Mouse (Mus musculus) intestine, embryonic 14.5 days (tissue): ENCODE measurements around the gene Creb3l4. TPM values are rescaled to one million over a fixed set of nuclear protein-coding genes. Genes with fewer than 3 reads are reported as not detected.
"Not testable (repeated sequence)": the region's sequence is repeated elsewhere in the genome, so short reads cannot be mapped to it uniquely, and the experiment has no call there.

Experiments
- ATAC-seq: fragments of 200-750 bp; cut with Nextera tagmentation; replicated peaks from 2 replicates; pipeline ENCODE4 v1.8.0; 2017; ENCODE audit warnings: low read depth, moderate number of reproducible peaks, moderate TSS enrichment, moderate library complexity; ENCODE audit not compliant: low FRiP score, low TSS enrichment
- DNase-seq: peaks from one replicate; pipeline ENCODE4 v3.0.0-alpha.2; 2018; ENCODE audit warnings: low spot score
- H3K27ac ChIP-seq: fragments of 300-500 bp; sonication (generic); 2 replicates; pipeline ENCODE4 v1.5.1; 2014; ENCODE audit warnings: low read depth, mild to moderate bottlenecking, control low read depth
- H3K27me3 ChIP-seq: fragments of 300-500 bp; sonication (generic); replicated peaks from 2 replicates; pipeline ENCODE4 v1.6.1; 2014; ENCODE audit warnings: low read length, control low read depth; ENCODE audit not compliant: control insufficient read depth, insufficient read depth
- H3K36me3 ChIP-seq: fragments of 300-500 bp; sonication (generic); 2 replicates; pipeline ENCODE4 v1.6.1; 2014; ENCODE audit warnings: low read length, control low read depth; ENCODE audit not compliant: control insufficient read depth, insufficient read depth
- H3K4me1 ChIP-seq: fragments of 300-500 bp; sonication (generic); replicated peaks from 2 replicates; pipeline ENCODE4 v1.6.1; 2014; ENCODE audit warnings: low read length, control low read depth, mixed read lengths; ENCODE audit not compliant: control insufficient read depth, insufficient read depth
- H3K4me2 ChIP-seq: fragments of 300-500 bp; sonication (generic); 2 replicates; pipeline ENCODE4 v1.6.1; 2014; ENCODE audit warnings: low read length
- H3K4me3 ChIP-seq: fragments of 300-500 bp; sonication (generic); 2 replicates; pipeline ENCODE4 v1.5.1; 2014; ENCODE audit warnings: low read depth, low read length, control low read depth, mixed read lengths
- H3K9ac ChIP-seq: fragments of 300-500 bp; sonication (generic); 2 replicates; pipeline ENCODE4 v1.6.1; 2014; ENCODE audit warnings: mild to moderate bottlenecking, low read length
- H3K9me3 ChIP-seq: fragments of 300-500 bp; sonication (generic); 2 replicates; pipeline ENCODE4 v1.6.1; 2016; ENCODE audit warnings: low read length, control low read depth; ENCODE audit not compliant: control insufficient read depth
- WGBS: fragments of 180-500 bp; shearing (Covaris S2); extraction: QIAGEN DNeasy Blood & Tissue Kit; methylation state at CpG from one replicate; pipeline ENCODE4 v1.1.7; 2014; 5-methylcytosine and 5-hydroxymethylcytosine counted together
- polyA plus RNA-seq: library from polyadenylated mRNA; unstranded; fragments of >200 nt; fragmentation: Nextera tagmentation; extraction: Ambion mirVana; gene quantifications from 2 replicates; pipeline ENCODE4 v1.2.1, GENCODE M21; 2014

The Creb3l4 gene
- polyA plus RNA-seq, 1 experiment from 2014 or later = 6.9 TPM

DNA sequence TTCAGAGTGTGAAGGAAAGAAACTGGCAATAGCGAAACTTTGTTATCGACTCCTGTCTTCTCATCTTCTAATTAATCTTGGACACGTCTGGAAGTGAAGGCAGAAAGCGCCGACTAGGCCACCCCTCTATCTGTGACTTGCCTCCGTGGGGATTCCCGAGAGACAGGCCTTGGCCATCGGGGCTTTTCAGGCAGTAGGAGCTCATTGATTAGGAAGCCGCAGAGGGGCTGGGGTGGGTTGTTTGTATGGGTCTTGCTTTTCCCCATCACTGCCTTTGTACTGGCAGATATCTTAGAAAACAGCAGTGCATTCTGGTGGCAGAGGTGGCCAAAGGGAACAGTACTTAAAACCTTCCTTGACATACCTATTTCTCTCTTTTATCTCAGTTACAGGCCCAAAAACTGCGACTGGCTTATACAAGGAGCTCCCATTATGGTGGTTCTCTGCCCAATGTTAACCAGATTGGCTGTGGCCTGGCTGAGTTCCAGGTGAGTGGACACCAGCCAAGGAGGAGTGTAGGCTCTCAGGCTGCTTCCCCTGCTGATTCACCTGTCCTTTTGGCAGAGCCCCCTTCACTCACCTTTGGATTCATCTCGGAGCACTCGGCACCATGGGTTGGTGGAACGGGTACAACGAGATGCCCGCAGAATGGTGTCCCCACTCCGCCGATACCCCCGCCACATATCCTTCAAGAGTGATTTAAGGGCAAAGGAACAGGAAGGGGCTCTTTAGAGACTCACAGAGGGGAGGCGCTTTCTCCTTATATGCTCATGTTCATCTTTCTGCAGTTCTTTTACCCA lies 13.6 kb upstream of the Creb3l4 start:
- Histone ChIP-seq H3K36me3 (peaks cover 48% of the 10 kb centered on the region), H3K27me3 (no peaks in the 10 kb centered on the region), H3K27ac (no peak overlapping the region), H3K9me3 (no peaks in the 10 kb centered on the region), H3K4me2 (no peak overlapping the region), H3K4me3 (no peak overlapping the region), H3K9ac (no peak overlapping the region), H3K4me1 (peaks cover 8% of the 10 kb centered on the region)
- ATAC-seq (no peak), DNase-seq (no peak)
- WGBS = 92% methylated on average over 19 of the region's 19 CpGs

DNA sequence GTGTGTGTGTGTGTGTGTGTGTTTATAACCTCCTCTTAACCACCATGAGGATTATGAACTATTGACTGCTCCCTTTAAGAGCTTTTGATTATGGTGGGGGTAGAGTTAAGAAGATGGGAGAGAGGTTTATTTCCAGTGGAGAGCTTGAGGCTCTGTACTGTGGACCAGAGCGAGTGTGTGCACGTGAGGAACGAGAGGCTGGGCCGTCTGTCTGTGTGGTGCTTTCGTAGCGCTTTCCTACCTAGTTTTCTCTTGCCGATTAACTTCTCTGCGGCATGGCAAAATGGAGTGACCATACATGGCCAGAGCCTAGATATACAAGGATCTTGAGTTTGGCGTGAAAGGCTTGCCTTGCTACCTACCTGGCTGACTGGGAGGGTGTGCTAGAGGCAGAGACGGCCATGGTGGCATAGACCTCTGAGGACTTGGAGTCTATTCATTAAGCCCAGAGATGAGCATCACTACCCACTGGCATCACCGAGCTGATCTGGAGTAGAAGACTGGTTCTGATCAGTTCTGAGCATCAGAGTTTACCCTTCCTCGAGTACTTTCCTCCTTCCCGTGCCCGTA lies 12.6 kb upstream of the Creb3l4 start:
- Histone ChIP-seq H3K4me3 (no peak overlapping the region), H3K4me2 (peak overlapping the region; percentile 91; the same call in 1 of the 2 replicates), H3K4me1 (peaks cover 8% of the 10 kb centered on the region), H3K27ac (no peak overlapping the region), H3K27me3 (no peaks in the 10 kb centered on the region), H3K9ac (no peak overlapping the region), H3K9me3 (no peaks in the 10 kb centered on the region), H3K36me3 (peaks cover 46% of the 10 kb centered on the region)
- WGBS = 92% methylated on average over 14 of the region's 14 CpGs
- ATAC-seq (no peak), DNase-seq (no peak)

- H3K4me3 ChIP-seq = peak overlapping the region; percentile 93
- no peak for ATAC-seq
- peak overlapping the region; percentile 88 for H3K9ac ChIP-seq
- DNase-seq = no peak
- H3K4me2 ChIP-seq = peak overlapping the region; percentile 91
- no peak overlapping the region for H3K27ac ChIP-seq
- H3K9me3 ChIP-seq = no peaks in the 10 kb centered on the region
- 18% methylated on average over 2 of the region's 2 CpGs for WGBS
- H3K4me1 ChIP-seq = peaks cover 8% of the 10 kb centered on the region
- H3K27me3 ChIP-seq = no peaks in the 10 kb centered on the region
- peaks cover 45% of the 10 kb centered on the region for H3K36me3 ChIP-seq
Observed at GRCm38 (mm10) chr3:90255194-90255565, 11.9 kb upstream of the Creb3l4 start.

GRCm38 (mm10) chr3:90254419-90255193 lies 11.3 kb upstream of the Creb3l4 start:
- whole genome bisulfite sequencing = under 1% methylated on average over 41 of the region's 41 CpGs
- Histone ChIP-seq H3K4me2 (peak overlapping the region; percentile 91), H3K27me3 (no peaks in the 10 kb centered on the region), H3K27ac (peak overlapping the region; percentile 84), H3K4me1 (peaks cover 8% of the 10 kb centered on the region), H3K4me3 (peak overlapping the region; percentile 93), H3K36me3 (peaks cover 40% of the 10 kb centered on the region), H3K9me3 (no peaks in the 10 kb centered on the region), H3K9ac (peak overlapping the region; percentile 88)
- ATAC-seq (peak; percentile 66), DNase-seq (peak; percentile 69)

- H3K36me3 ChIP-seq = peaks cover 36% of the 10 kb centered on the region
- H3K4me1 ChIP-seq = peaks cover 11% of the 10 kb centered on the region
- 1% methylated on average over 40 of the region's 40 CpGs for WGBS
Observed at GRCm38 (mm10) chr3:90253653-90254418, 10.5 kb upstream of the Creb3l4 start, which contains the start of gene Crtc2. Gene Crtc2 (plus strand): TSS chr3:90254163.

DNA sequence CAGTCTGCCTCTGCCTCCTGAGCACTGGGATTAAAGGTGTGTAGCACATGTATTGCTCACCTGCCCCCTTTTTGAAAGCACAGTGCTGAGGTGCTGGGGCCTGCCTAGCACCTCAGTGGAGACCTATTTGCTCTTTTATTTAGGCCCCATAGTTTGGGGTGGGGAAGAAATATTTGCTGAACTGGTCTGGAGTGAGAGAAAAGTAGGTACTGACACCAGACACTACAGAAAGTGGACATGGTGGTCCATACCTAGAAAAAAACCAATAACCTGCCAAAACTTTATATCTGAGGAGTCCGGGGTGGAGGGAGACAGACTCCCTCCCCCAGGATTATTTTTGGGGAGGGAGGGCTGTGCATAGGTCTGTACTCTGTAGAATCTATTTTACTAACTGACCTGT lies 9.9 kb upstream of the Creb3l4 start:
- ATAC-seq, H3K4me3 ChIP-seq, DNase-seq, H3K27ac ChIP-seq, H3K9ac ChIP-seq, H3K9me3 ChIP-seq, H3K27me3 ChIP-seq: not testable (repeated sequence)
- Histone ChIP-seq H3K36me3 (peaks cover 31% of the 10 kb centered on the region), H3K4me2 (peak overlapping the region; percentile 91; the same call in 1 of the 2 replicates), H3K4me1 (peaks cover 12% of the 10 kb centered on the region)
- 91% methylated on average over 1 of the region's 1 CpGs for WGBS

More at GRCm38 (mm10) chr3:90253653-90254418, 10.5 kb upstream of the Creb3l4 start, which contains the start of gene Crtc2:
- DNase-seq (peak; percentile 93), ATAC-seq (peak; percentile 95)
- Histone ChIP-seq H3K27me3 (no peaks in the 10 kb centered on the region), H3K9me3 (no peaks in the 10 kb centered on the region), H3K4me2 (peak within 1 kb of the TSS; percentile 91), H3K4me3 (peak within 1 kb of the TSS; percentile 93), H3K9ac (peak within 1 kb of the TSS; percentile 88), H3K27ac (peak within 1 kb of the TSS; percentile 84)

DNA sequence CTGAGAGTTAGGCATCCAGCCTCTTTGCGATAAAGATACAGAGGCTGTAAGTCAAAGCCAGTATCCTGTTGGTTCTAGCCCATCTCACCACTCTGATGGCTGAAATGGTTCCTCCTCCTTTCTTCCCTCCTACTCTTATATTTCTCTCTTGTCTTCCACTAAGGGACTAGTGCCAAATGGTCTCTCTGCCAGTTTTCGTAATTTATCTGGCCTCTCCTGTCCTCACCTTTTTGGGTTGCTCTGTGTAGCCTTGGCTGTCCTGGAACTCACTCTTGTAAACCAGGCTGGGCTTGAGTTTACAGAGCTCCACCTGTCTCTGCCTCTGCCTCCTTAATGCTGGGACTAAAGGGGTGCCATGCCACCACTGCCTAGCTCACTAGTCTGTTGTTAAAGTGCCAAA lies 9.3 kb upstream of the Creb3l4 start:
- H3K4me2 ChIP-seq, H3K9ac ChIP-seq, H3K4me3 ChIP-seq, DNase-seq, ATAC-seq, H3K27ac ChIP-seq, H3K9me3 ChIP-seq, H3K27me3 ChIP-seq: not testable (repeated sequence)
- Histone ChIP-seq H3K4me1 (peaks cover 13% of the 10 kb centered on the region), H3K36me3 (peaks cover 26% of the 10 kb centered on the region)
- 88% methylated on average over 2 of the region's 2 CpGs for WGBS

DNA sequence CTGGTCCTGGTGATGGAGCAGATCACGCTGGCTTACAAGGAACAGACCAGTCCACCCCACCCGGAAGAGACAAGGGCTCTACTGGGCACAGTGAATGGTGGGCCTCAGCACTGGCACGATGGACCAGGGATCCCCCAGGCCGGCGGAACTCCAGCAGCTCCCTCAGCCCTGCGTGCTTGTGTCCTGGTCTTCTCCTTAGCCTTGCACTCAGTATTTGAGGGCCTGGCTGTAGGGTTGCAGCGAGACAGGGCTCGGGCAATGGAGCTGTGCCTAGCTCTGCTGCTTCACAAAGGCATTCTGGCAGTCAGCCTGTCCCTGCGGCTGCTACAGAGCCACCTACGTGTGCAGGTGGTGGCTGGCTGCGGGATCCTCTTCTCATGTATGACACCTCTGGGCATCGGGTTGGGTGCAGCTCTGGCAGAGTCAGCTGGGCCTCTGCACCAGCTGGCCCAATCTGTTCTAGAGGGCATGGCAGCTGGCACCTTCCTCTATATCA lies 8.5 kb upstream of the Creb3l4 start:
- H3K9me3 ChIP-seq, H3K4me3 ChIP-seq, H3K27me3 ChIP-seq, H3K27ac ChIP-seq, H3K9ac ChIP-seq, ATAC-seq, H3K4me2 ChIP-seq, DNase-seq: not testable (repeated sequence)
- Histone ChIP-seq H3K36me3 (peaks cover 19% of the 10 kb centered on the region), H3K4me1 (peaks cover 16% of the 10 kb centered on the region)
- WGBS = 92% methylated on average over 10 of the region's 12 CpGs
